Mouse (Mus musculus) hindbrain, postnatal 0 days (tissue): ENCODE measurements around the gene Sf3b3. TPM values are rescaled to one million over a fixed set of nuclear protein-coding genes. Genes with fewer than 3 reads are reported as not detected.

Experiments
- ATAC-seq: fragments of 200-750 bp; cut with Nextera tagmentation; 2 replicates; pipeline ENCODE4 v1.8.0; 2017; ENCODE audit warnings: mild to moderate bottlenecking, moderate TSS enrichment, moderate library complexity
- DNase-seq: peaks from one replicate; pipeline ENCODE4 v3.0.0-alpha.2; 2015; ENCODE audit warnings: low spot score
- H3K27ac ChIP-seq: fragments of 300-500 bp; sonication (generic); 2 replicates; pipeline ENCODE4 v1.5.1; 2014; ENCODE audit warnings: mild to moderate bottlenecking
- H3K27me3 ChIP-seq: fragments of 300-500 bp; sonication (generic); 2 replicates; pipeline ENCODE4 v1.6.1; 2014; ENCODE audit warnings: low read length, mixed read lengths; ENCODE audit not compliant: insufficient read depth
- H3K36me3 ChIP-seq: fragments of 300-500 bp; sonication (generic); 2 replicates; pipeline ENCODE4 v1.6.1; 2014; ENCODE audit warnings: low read length, mixed read lengths; ENCODE audit not compliant: insufficient read depth
- H3K4me1 ChIP-seq: fragments of 300-500 bp; sonication (generic); 2 replicates; pipeline ENCODE4 v1.6.1; 2014; ENCODE audit warnings: antibody characterized with exemption, low read length, mixed read lengths; ENCODE audit not compliant: insufficient read depth
- H3K4me2 ChIP-seq: fragments of 300-500 bp; sonication (generic); 2 replicates; pipeline ENCODE4 v1.6.1; 2014; ENCODE audit warnings: low read depth, mild to moderate bottlenecking, low read length, moderate library complexity, mixed read lengths
- H3K4me3 ChIP-seq: fragments of 300-500 bp; sonication (generic); 2 replicates; pipeline ENCODE4 v1.5.1; 2014; ENCODE audit warnings: low read length
- H3K9ac ChIP-seq: fragments of 300-500 bp; sonication (generic); replicated peaks from 2 replicates; pipeline ENCODE4 v1.6.1; 2014; ENCODE audit warnings: mild to moderate bottlenecking, low read length, moderate library complexity, mixed read lengths
- H3K9me3 ChIP-seq: fragments of 300-500 bp; sonication (generic); 2 replicates; pipeline ENCODE4 v1.6.1; 2016; ENCODE audit warnings: low read length, mixed read lengths
- CTCF ChIP-seq: IDR thresholded peaks from 2 replicates; pipeline ENCODE4 v1.5.1; 2016; ENCODE audit warnings: antibody characterized with exemption, control low read depth, low read depth
- WGBS: fragments of 180-500 bp; shearing (Covaris S2); extraction: QIAGEN DNeasy Blood & Tissue Kit; methylation state at CpG from one replicate; pipeline ENCODE4 v1.1.7; 2014; 5-methylcytosine and 5-hydroxymethylcytosine counted together
- polyA plus RNA-seq: library from polyadenylated mRNA; unstranded; fragments of >200 nt; fragmentation: Nextera tagmentation; extraction: Ambion mirVana; gene quantifications from 2 replicates; pipeline ENCODE4 v1.2.1, GENCODE M21; 2015
- total RNA-seq: library from RNA; depleted of rRNA; stranded (reverse); fragments of >200 nt; gene quantifications from 2 replicates; pipeline ENCODE4 v1.2.3, GENCODE M21; 2014

Sf3b3 gene
- total and polyA plus RNA-seq, 2 experiments from 2014 or later, result 60.6 to 82.5 TPM

DNA sequence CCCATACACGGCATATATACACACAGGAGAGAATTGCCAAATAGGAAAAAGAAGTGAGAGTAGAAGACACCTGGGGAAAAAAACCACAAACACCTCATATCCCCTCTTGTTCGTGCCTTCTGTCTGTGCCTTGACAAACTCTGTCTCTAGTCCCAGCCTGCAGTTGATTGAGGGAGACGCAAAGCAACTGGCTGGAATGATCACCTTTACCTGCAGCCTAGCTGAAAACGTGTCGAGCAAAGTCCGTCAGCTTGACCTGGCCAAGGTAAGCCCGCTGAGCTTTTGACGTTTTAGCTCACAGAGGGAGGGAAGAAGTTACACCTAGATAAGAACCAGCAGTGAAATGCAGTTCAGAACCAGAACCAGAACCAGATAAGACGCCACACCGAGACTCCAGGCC, 4.6 kb upstream of the Sf3b3 start:
- Histone ChIP-seq H3K4me3 (no peak overlapping the region), H3K4me2 (no peak overlapping the region), H3K27ac (no peak overlapping the region), H3K4me1 (peaks cover 5% of the 10 kb centered on the region; the same call in 1 of the 2 replicates), H3K9me3 (no peaks in the 10 kb centered on the region), H3K9ac (no peak overlapping the region), H3K27me3 (no peaks in the 10 kb centered on the region), H3K36me3 (peaks cover 53% of the 10 kb centered on the region)
- no peak for TF ChIP-seq CTCF
- WGBS, result 97% methylated on average over 10 of the region's 10 CpGs
- ATAC-seq (no peak), DNase-seq (no peak)

DNA sequence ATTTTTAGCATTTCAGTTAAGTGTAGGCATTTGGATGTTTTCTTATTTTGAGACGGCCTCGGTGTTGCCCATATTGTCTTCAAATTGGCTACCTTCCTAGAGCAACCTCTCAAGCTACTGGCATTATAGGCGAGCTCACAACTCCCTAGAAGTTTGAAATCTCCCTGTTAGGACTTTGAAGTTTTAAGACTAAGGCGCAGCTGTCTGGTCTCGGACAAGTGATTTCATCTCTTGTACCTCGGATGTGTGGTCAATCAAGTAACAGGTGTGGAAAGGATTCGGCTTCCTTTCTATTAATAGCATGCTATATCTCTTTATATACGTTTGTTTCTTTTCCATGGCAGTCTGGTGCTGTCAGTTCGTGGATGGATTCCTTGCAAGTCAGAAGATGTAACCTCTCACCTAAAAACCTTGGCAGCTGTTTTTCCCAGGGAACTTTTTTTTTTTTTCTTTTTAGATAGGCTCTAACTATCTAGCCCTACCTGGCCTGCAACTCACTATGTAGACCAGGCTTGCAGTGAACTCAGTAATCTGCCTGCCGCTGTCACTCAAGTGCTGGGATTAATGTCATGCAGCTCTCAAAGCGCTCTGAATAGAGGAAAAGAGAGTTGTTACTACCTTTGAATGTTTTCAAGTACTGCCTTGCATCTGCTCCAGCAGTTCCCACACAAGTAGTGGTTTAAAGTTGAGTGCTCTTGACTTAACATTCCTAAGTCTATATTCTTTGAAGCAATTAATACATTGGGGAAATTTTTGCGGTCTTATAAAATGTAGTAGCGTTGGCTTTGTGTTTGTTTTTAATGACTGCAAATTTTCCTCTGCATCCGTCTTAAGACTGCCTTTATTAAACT, 1.3 kb upstream of the Sf3b3 start:
- Histone ChIP-seq H3K4me1 (peaks cover 12% of the 10 kb centered on the region), H3K9me3 (no peaks in the 10 kb centered on the region), H3K27me3 (no peaks in the 10 kb centered on the region), H3K36me3 (peaks cover 44% of the 10 kb centered on the region), H3K27ac (no peak overlapping the region), H3K4me2 (peak overlapping the region; percentile 88), H3K4me3 (peak overlapping the region; percentile 79), H3K9ac (peak overlapping the region; percentile 83; the same call in 1 of the 2 replicates)
- DNase-seq, result no peak
- no peak for TF ChIP-seq CTCF
- WGBS, result 67% methylated on average over 14 of the region's 14 CpGs
- no peak for ATAC-seq

DNA sequence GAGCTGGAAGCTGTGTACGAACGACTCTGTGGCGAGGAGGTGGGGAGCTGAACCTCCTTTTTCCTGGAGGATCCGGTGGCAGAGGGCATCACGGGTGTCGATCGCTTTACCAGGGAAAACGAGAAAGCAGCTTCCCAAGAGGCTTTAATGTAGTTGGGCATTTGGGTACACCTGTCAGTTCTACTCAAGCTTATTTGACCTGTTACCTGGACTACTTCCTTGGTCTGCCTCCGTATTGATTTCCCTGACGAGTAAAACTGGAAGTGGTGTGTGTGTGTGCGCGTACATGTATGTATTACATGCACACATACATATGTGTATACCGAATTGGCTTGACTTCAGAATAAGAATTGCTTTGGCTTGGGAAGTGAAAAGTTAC, 573 bp upstream of the Sf3b3 start:
- ATAC-seq (peak; percentile 16; the same call in 1 of the 2 replicates), DNase-seq (no peak)
- Histone ChIP-seq H3K27me3 (no peaks in the 10 kb centered on the region), H3K4me2 (peak overlapping the region; percentile 88), H3K9me3 (no peaks in the 10 kb centered on the region), H3K27ac (peak overlapping the region; percentile 94), H3K4me3 (peak overlapping the region; percentile 79), H3K4me1 (peaks cover 12% of the 10 kb centered on the region), H3K36me3 (peaks cover 44% of the 10 kb centered on the region), H3K9ac (peak overlapping the region; percentile 83)
- 1% methylated on average over 13 of the region's 13 CpGs for WGBS
- no peak for TF ChIP-seq CTCF

DNA sequence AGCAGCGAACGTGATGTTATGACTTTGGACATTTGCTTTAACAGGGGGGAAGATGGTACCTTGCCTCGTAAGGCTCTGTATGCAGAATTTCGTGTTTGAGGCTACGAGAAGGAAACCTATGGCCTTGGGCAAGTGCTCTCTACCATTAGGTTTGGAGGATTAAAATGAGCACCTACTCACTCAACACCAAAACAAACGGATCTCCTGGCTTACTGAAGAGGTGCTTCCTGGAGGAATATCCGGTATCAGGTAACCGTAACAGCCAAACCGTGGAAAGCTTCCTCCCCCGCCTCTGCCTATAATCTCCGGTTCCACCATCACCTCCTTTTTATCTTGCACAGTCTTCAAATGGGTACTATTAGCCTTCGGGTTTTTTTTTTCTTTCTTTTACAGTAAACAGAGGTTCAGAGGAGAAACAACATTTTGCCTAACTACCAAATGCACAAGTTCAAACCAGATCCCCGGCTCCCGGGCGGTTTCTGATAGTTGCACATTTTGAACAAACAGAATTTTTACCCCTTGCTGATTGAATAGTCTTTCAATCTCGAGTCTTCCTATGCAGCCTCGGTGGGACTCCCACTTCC, 674 bp downstream of the Sf3b3 start:
- H3K27ac ChIP-seq, result peak overlapping the region; percentile 94
- ATAC-seq, result no peak
- TF ChIP-seq CTCF, result no peak
- peak overlapping the region; percentile 83 for H3K9ac ChIP-seq
- no peaks in the 10 kb centered on the region for H3K27me3 ChIP-seq
- 12% methylated on average over 17 of the region's 17 CpGs for WGBS
- DNase-seq, result no peak
- H3K4me3 ChIP-seq, result peak overlapping the region; percentile 79
- no peaks in the 10 kb centered on the region for H3K9me3 ChIP-seq
- peaks cover 12% of the 10 kb centered on the region for H3K4me1 ChIP-seq
- H3K4me2 ChIP-seq, result peak overlapping the region; percentile 88
- H3K36me3 ChIP-seq, result peaks cover 43% of the 10 kb centered on the region

DNA sequence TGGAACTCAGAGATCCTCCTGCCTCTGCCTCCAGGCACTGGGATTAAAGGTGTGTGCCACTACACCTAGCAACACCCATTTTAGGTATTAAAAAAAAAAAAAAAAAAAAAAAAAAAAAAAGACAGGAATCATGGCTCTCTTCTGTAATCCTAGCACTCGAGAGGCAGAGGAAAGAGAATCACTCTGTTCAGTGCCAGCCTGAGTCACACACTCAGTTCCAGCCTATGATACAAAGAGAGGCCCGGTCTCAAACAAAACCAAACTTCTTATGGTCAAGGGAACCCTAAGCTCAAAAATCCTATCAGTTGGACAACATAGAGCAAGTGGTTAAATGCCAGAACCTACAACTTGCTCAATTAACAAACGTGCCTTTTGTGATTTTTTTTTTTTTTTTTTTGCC, 1.6 kb downstream of the Sf3b3 start:
- Histone ChIP-seq H3K9ac (no peak overlapping the region), H3K4me3 (peak overlapping the region; percentile 79; the same call in 1 of the 2 replicates), H3K36me3 (peaks cover 43% of the 10 kb centered on the region), H3K4me1 (peaks cover 12% of the 10 kb centered on the region), H3K27ac (no peak overlapping the region), H3K4me2 (peak overlapping the region; percentile 88), H3K27me3 (no peaks in the 10 kb centered on the region), H3K9me3 (no peaks in the 10 kb centered on the region)
- ATAC-seq, result no peak
- 86% methylated on average over 3 of the region's 3 CpGs for WGBS
- DNase-seq, result no peak
- TF ChIP-seq CTCF, result no peak

DNA sequence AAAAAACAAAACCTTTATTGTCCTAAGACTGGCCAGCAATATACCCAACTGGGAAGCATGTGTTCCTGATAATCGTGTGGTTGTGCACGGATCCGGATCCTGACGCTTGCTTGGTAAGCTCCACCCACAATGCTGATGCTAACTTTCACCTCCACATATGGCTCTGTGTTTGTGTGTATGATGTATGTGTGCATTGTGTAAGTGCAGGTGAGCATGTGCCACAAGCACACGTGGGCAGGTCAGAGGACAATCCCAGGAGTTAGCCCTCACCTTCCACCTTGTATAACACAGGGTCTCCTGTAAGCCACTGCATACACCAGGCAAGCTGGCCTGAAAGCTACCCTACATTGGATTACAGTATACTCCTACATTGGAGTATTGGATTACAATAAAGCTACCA, 3.4 kb downstream of the Sf3b3 start:
- 83% methylated on average over 5 of the region's 5 CpGs for WGBS
- DNase-seq, result no peak
- H3K4me1 ChIP-seq, result peaks cover 12% of the 10 kb centered on the region
- H3K36me3 ChIP-seq, result peaks cover 48% of the 10 kb centered on the region
- H3K9ac ChIP-seq, result no peak overlapping the region
- no peaks in the 10 kb centered on the region for H3K9me3 ChIP-seq
- ATAC-seq, result no peak
- no peak overlapping the region for H3K27ac ChIP-seq
- H3K4me3 ChIP-seq, result no peak overlapping the region
- H3K27me3 ChIP-seq, result no peaks in the 10 kb centered on the region
- H3K4me2 ChIP-seq, result no peak overlapping the region
- TF ChIP-seq CTCF, result no peak
